Mouse (Mus musculus): Measurements from ENCODE around the gene Elmo1.

Gene Elmo1

GRCm38 (mm10) chr13:20318615-20319219 is 228.3 kb downstream of the Elmo1 start:
- no peak for DNase-seq (ENCODE audit: low read depth, low spot score)

- no peak for DNase-seq (ENCODE audit: low read depth, low spot score)
Observed at GRCm38 (mm10) chr13:20320232-20320631, 229.8 kb downstream of the Elmo1 start.

DNA sequence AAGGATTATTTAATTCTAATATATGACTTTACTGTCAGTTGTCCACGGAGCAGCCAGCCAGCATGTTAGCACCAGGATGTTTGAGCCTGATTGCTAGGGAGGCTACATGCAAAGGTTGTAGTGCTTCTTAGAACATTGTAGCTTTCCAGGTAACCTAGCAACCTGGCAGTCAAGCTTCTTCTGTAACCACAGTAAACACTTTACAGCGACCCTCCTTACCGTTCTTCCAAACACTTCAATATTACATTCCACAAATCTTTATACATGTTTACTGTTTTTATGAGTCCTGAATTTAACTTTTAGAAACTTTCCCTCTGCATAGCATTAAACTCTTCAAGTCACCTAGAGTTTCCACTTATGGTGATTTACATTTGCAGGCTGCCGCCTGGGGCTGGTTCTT is 233.1 kb downstream of the Elmo1 start:
- no peak for DNase-seq (ENCODE audit: low read depth, low spot score)

DNA sequence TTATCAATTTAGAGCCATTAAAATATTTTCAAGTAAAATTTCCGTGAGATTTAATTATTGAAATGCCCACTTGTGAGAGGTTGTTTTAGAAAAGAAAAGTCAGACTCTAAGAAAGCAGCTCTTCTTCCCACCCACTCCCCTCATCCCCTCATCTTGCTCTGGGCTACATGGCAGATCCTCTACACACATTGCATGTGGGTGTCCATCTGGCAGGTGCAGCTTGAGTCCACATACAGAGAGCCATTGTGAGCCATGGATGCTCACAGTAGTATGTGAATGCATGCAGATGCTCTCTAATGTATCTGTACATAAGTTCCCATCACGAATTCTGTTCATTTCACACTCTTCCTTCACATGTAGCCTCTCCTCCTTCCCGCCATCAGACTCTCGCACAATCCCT is 236.7 kb downstream of the Elmo1 start:
- DNase-seq (ENCODE audit: low read depth, low spot score): no peak

- DNase-seq (ENCODE audit: low read depth, low spot score): no peak
Observed at GRCm38 (mm10) chr13:20327975-20328374, 237.6 kb downstream of the Elmo1 start.

GRCm38 (mm10) chr13:20328672-20329071 is 238.3 kb downstream of the Elmo1 start:
- no peak for DNase-seq (ENCODE audit: low read depth, low spot score)

DNA sequence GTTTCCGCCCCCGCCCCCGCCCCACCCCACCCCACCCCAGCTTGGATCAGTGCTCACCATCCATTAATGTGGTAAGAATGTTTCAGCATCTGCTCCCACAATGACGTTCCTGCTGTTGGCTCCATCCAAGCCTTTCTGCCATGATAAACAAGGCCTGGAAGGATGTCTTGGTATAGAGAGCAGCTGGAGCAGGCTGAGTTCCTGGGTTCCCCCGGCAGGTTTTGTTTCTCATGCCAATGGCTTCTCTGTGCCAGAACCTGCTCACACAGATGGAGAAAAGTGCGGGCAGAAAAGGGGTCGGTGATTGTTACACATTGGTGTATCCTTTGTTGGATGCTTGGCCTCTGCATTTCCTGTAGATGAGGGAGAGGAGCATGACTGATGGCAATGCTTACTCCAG is 240.6 kb downstream of the Elmo1 start:
- no peak for DNase-seq (ENCODE audit: low read depth, low spot score)

GRCm38 (mm10) chr13:20335051-20335888 is 244.9 kb downstream of the Elmo1 start:
- DNase-seq (ENCODE audit: low read depth, low spot score): no peak

DNA sequence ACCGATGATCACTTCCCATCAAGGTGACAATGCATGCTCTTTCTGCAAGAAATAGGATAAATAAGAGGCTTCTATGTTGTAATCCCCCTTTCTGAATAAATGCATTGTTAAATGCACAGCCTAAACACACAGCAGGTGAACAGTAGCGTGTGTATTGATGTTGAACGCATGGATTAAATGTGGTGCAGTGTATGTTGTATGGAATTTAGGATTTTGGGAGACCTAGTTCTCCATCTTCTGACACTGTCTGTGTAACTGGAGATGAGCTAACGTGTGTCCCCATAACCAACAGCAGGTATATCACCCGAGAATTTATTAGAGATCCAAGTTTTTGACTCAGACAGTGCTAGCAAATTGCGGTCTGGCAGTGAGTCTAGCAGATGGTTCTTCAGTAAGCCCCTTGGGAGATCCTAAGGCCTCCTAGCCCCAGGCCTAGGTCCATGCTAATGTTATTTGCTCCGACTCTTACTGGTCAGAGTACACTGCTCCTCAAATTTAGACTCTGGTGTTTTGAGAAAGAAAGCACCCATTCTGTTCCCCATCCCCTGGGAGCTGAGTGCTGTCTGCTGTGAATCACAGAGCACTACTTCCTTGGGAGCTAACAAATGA is 245.6 kb downstream of the Elmo1 start:
- no peak for DNase-seq (ENCODE audit: low read depth, low spot score)

GRCm38 (mm10) chr13:20342881-20343280 is 252.5 kb downstream of the Elmo1 start:
- no peak for DNase-seq (ENCODE audit: low read depth, low spot score)

DNA sequence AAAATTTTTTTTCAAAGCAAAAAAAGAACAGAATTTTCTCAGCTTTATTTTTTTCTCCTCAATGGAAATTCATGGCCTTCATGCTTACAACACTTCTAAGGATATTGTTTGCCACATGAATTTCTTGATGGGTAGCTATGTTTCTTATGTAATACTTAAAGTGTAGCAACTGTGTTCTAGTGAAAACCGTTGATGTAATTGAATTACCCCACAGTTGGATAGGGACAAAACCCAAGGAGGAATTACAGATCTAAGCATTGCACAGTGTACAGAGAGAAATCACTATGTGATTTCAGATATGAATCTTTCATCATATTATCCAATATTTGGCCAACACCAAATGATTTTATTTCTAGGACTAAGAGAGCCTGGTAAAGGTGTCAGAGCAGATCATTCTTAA is 259.4 kb downstream of the Elmo1 start:
- DNase-seq (ENCODE audit: low read depth, low spot score): no peak

DNA sequence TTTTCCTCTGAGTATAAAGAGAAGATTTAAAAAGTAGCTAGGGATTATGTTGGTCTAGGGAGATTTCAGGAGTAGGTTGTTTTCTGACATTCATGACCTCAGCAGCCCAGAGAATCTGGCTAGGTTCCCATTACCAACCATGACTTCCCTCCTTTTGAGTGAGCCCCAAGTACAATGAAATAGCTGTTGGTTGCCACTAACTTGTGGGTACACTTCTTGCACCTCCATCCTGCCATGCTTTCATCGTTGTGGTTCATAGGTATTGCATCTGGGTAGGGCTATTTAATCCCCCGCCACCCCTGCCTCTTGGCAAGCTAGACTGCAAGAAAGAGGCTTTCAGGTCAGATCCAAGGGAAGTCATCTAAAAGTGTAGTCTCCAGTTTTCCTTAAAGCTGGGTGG is 262.2 kb downstream of the Elmo1 start:
- no peak for DNase-seq (ENCODE audit: low read depth, low spot score)

DNA sequence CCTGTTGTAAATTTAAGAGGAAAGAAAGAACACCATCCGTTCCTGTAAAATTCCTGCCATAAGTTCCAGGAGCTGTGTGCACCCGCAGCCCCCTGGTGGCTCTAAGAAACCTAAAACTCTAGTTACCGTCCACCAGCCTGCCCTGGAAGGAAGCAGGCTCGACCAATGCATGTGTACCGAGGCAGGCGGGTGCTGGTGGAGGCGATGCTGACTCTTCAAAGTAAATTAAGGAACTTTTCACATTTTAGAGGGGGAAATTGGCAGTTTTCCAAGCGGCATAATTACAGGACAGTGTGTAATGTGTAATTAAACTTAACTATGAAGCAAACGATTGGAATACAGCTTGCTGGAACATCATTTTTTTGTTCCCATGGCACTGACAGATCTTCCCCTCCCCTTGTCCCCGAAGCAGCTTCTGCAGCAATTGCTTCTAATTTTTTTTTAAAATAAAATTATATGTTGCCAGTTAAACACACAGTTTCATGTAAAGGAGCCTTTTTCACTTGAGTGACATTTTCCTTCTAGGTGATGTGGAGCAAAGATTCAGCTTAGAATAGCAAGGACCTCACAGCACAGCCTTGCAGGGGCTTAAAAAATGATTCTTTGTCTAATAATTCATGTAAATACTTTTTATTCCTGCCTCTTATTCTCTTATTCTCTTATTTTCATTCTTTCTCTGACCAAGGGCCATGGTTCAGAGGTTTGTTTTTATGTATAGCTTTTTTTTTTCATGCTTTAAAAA is 263.6 kb downstream of the Elmo1 start:
- DNase-seq (ENCODE audit: low read depth, low spot score): no peak

GRCm38 (mm10) chr13:20354604-20354999 is 264.2 kb downstream of the Elmo1 start:
- no peak for DNase-seq (ENCODE audit: low read depth, low spot score)

- no peak for DNase-seq (ENCODE audit: low read depth, low spot score)
Observed at GRCm38 (mm10) chr13:20362541-20362940, 272.1 kb downstream of the Elmo1 start.

GRCm38 (mm10) chr13:20365828-20366593 is 275.6 kb downstream of the Elmo1 start:
- no peak for DNase-seq (ENCODE audit: low read depth, low spot score)

DNA sequence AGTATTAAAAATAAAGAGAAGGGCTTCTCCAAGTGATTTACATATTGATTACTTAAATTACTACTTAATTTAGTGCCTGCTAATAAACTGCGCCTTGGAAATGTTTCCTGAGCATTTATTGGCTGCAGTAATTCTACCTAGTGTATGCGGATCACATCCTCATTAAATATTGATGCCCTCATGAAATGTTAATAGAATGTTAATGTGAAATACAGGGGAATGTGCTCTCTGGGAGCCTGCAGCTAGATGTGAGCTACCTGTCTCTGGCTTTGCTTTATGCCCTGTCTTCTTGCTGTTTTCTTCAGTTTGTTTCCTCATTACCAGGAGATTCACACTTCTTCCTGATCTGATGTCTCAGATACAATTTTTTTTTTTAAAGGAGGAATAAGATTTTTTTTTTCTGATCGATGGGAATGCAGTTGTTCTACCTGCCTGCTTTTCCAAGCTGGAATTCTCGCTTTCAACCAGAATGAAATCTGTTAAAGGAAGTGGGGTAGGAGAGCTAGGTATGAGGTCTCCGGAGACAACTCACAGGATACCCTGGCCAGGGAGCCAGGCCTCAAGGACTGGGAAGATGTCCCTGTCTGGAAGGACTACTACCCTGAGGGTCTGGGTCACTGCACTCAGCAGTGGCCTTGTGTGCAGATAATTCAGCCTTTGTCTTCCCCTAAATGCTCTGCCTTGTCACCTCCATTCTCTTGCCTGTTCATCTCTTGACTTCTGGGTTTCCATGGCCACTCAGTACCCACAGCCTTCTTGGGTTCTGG is 279.8 kb downstream of the Elmo1 start:
- DNase-seq (ENCODE audit: low read depth, low spot score): no peak

DNA sequence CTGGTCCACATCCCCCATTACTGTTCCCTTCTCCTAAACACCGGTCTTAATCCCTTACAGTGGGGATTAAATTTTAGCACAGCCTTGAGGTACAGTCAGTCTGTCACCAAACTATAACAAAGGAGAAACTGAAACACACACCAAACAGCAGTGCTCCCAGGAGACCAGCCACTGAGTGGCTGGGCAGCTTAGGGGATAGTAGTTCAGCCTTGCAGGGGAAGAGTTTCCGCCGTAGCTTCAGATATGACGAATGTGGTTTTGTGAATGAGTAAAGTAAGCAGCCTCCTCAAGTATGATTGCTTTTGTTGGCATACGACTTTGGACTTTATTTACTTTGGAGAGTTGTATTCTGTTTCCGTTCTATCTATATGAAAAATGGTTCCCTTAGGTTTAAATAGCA is 281.1 kb downstream of the Elmo1 start:
- DNase-seq (ENCODE audit: low read depth, low spot score): peak; percentile 6

DNA sequence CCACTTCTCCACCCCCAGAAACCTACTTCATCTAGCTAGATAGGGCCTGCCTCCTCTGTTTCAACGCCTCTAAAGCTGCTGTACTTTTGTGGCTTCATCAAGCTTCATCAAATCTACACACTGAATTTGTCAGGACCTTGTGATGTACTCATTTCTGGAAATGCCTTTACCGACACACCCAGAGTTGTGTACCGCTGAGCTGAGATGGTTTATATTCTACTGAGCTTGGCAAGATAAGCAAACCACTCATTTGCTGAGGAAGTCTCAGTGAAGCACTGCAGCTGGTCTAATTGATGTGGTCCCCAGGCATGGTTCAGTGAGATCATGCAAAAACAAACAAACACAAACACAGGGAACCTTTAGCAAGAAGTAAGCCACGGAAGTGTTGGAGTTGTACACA is 281.9 kb downstream of the Elmo1 start:
- peak; percentile 16 for DNase-seq (ENCODE audit: low read depth, low spot score)

GRCm38 (mm10) chr13:20378869-20379268 is 288.5 kb downstream of the Elmo1 start:
- no peak for DNase-seq (ENCODE audit: low read depth, low spot score)

GRCm38 (mm10) chr13:20383875-20384274 is 293.5 kb downstream of the Elmo1 start:
- no peak for DNase-seq (ENCODE audit: low read depth, low spot score)
